In the genomic region with DNA sequence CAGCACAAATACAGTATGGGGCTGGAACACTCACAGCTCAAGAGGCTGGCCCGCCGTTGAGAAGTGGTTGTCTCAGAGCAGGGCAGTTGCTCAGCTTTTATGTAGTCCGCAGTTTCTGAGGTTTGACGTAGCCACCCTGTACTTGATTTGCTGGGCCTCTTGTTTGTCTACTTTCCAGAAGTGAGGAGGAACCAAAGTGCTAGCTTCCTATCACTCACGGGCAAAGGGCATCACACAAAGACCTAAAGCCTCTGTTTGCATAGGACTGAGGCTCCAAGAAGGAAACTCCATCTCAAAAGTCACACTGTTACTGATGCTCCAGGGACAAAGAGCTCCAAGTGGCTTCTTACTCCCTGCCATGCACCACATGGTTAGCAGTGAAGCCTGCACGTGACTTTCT, we compare ENCODE assay signal across 21 mouse cellular contexts. TPM values are rescaled to one million over a fixed set of nuclear protein-coding genes. Genes with fewer than 3 reads are reported as not detected.
DNase-seq lines count a peak whose midpoint lies in the region; ATAC-seq and TF ChIP-seq lines count a peak whose summit lies in the region.
"Had no signal": no experiment of that assay in that cellular context is flagged by ENCODE, and none has a peak within 500 bp of the region (broad histone marks: within the 10 kb centered on the region; RNA-seq: fewer than 3 reads in every experiment).

No protein-coding gene starts in this region.

- no peak for TF ChIP-seq CTCF in intestine, postnatal 0 days (IDR thresholded peaks at IDR 0.05; ENCODE audit: low read depth)
- TF ChIP-seq CTCF in gastrocnemius, adult 2 months (IDR thresholded peaks at IDR 0.05) = no peak

- no peaks in the 10 kb centered on the region for H3K27me3 ChIP-seq in midbrain, embryonic 11.5 days (ENCODE audit: control insufficient read depth, insufficient read depth, low read length)
- H3K27me3 ChIP-seq in midbrain, embryonic 10.5 days (ENCODE audit: low read depth, poor library complexity, severe bottlenecking) = peaks cover 20% of the 10 kb centered on the region
- H3K27me3 ChIP-seq in intestine, postnatal 0 days (replicated peaks; ENCODE audit: control insufficient read depth, insufficient read depth, low read length) = peaks cover 4% of the 10 kb centered on the region
- H3K27me3 ChIP-seq: Patski had no signal

- H3K27ac ChIP-seq in midbrain, embryonic 11.5 days (ENCODE audit: low read depth, low read length) = no peak overlapping the region
- H3K27ac ChIP-seq in midbrain, embryonic 10.5 days (replicated peaks) = no peak overlapping the region
- no peak overlapping the region for H3K27ac ChIP-seq in intestine, postnatal 0 days (ENCODE audit: low read depth, low read length)
- H3K27ac ChIP-seq in gastrocnemius, adult 2 months = no peak overlapping the region
- H3K27ac ChIP-seq: embryonic facial prominence, embryonic 10.5 days; embryonic facial prominence, embryonic 12.5 days; forebrain, embryonic 13.5 days; forebrain, embryonic 15.5 days had no signal

- H3K4me1 ChIP-seq in midbrain, embryonic 11.5 days (ENCODE audit: control insufficient read depth, insufficient read depth, low read length) = peaks cover 6% of the 10 kb centered on the region
- peaks cover 28% of the 10 kb centered on the region for H3K4me1 ChIP-seq in midbrain, embryonic 10.5 days
- 0 out of 2 replicates have a peak, but pooled peaks cover 3% of the 10 kb centered on the region for H3K4me1 ChIP-seq in intestine, postnatal 0 days (replicated peaks; ENCODE audit: control insufficient read depth, insufficient read depth, low read length)

- intact Hi-C loops in gastrocnemius, adult 2 months (cut with DNase I) = no loop called here

- H3K4me3 ChIP-seq in midbrain, embryonic 11.5 days (ENCODE audit: low read depth, low read length) = no peak overlapping the region
- no peak overlapping the region for H3K4me3 ChIP-seq in midbrain, embryonic 10.5 days
- no peak overlapping the region for H3K4me3 ChIP-seq in intestine, postnatal 0 days (ENCODE audit: low read depth, low read length)
- no peak overlapping the region for H3K4me3 ChIP-seq in gastrocnemius, adult 2 months
- H3K4me3 ChIP-seq: embryonic facial prominence, embryonic 10.5 days; embryonic facial prominence, embryonic 12.5 days; forebrain, embryonic 13.5 days; forebrain, embryonic 15.5 days had no signal

- WGBS in midbrain, embryonic 11.5 days = 88% methylated on average over 6 of the region's 6 CpGs
- 85% methylated on average over 6 of the region's 6 CpGs for WGBS in midbrain, embryonic 10.5 days
- WGBS in intestine, postnatal 0 days = 43% methylated on average over 6 of the region's 6 CpGs

- no peak for ATAC-seq in midbrain, embryonic 11.5 days (ENCODE audit: low FRiP score)
- ATAC-seq in intestine, postnatal 0 days = peak; percentile 51; the same call in 1 of the 2 replicates
- ATAC-seq in inflammation-experienced regulatory T-cells, adult 6 months = no peak
- ATAC-seq: activated CD4-positive, CD25-positive, alpha-beta regulatory T cell, adult 4 months; forebrain, embryonic 13.5 days; forebrain, embryonic 15.5 days; Patski had no signal

- H3K36me3 ChIP-seq in midbrain, embryonic 11.5 days (ENCODE audit: control insufficient read depth, insufficient read depth, low read length) = no peaks in the 10 kb centered on the region
- no peaks in the 10 kb centered on the region for H3K36me3 ChIP-seq in midbrain, embryonic 10.5 days
- H3K36me3 ChIP-seq in intestine, postnatal 0 days (ENCODE audit: control insufficient read depth, insufficient read depth) = no peaks in the 10 kb centered on the region
- H3K36me3 ChIP-seq: embryonic facial prominence, embryonic 10.5 days; embryonic facial prominence, embryonic 12.5 days; forebrain, embryonic 15.5 days; G1E had no signal

- DNase-seq in midbrain, embryonic 11.5 days (ENCODE audit: low spot score, missing footprints) = peak; percentile 78
- DNase-seq in midbrain, embryonic 10.5 days (ENCODE audit: low spot score) = no peak
- DNase-seq in yolk sac, embryonic 10.5 days (ENCODE audit: low spot score) = peak; percentile 73
- DNase-seq in gastrocnemius, adult 2 months = no peak
- DNase-seq: adrenal gland, adult 8-10 months; adrenal gland, postnatal 14 days; adrenal gland, postnatal 36 days; cerebellum, adult 11-12 months; cerebellum, adult 2 months; cerebellum, adult 9-10 months; cerebellum, postnatal 10 days; cerebellum, postnatal 25 days had no signal

- H3K9me3 ChIP-seq in midbrain, embryonic 11.5 days (ENCODE audit: control insufficient read depth, low read length) = no peaks in the 10 kb centered on the region
- H3K9me3 ChIP-seq in midbrain, embryonic 10.5 days (replicated peaks) = no peaks in the 10 kb centered on the region
- no peaks in the 10 kb centered on the region for H3K9me3 ChIP-seq in intestine, postnatal 0 days (ENCODE audit: control insufficient read depth)
- H3K9me3 ChIP-seq: embryonic facial prominence, embryonic 10.5 days; embryonic facial prominence, embryonic 12.5 days; forebrain, embryonic 13.5 days; forebrain, embryonic 15.5 days; G1E had no signal

- H3K4me2 ChIP-seq in midbrain, embryonic 11.5 days = no peak overlapping the region
- no peak overlapping the region for H3K4me2 ChIP-seq in intestine, postnatal 0 days (replicated peaks; ENCODE audit: low read depth)
- H3K4me2 ChIP-seq: embryonic facial prominence, embryonic 12.5 days; forebrain, embryonic 13.5 days; forebrain, embryonic 15.5 days had no signal

- no peak overlapping the region for H3K9ac ChIP-seq in midbrain, embryonic 11.5 days (ENCODE audit: low read length)
- no peak overlapping the region for H3K9ac ChIP-seq in intestine, postnatal 0 days (ENCODE audit: low read depth, low read length)
- H3K9ac ChIP-seq: embryonic facial prominence, embryonic 12.5 days; forebrain, embryonic 13.5 days; forebrain, embryonic 15.5 days had no signal

RNA-seq across cellular contexts. Expression of gene Col18a1, which starts 4.1 kb away (rescaled TPM):
- polyA plus RNA-seq in midbrain, embryonic 11.5 days (2014; fragmentation: Nextera tagmentation; extraction: Ambion mirVana) = 46.8 and 52.2 TPM in 2 replicates
- polyA plus RNA-seq in midbrain, embryonic 10.5 days (2016; fragmentation: Nextera tagmentation; extraction: Ambion mirVana) = 146 and 155 TPM in 2 replicates
- polyA plus RNA-seq in intestine, postnatal 0 days (2015; fragmentation: Nextera tagmentation; extraction: Ambion mirVana) = 34.9 and 35.2 TPM in 2 replicates
- polyA plus RNA-seq in inflammation-experienced regulatory T-cells, adult 6 months (2017; shearing (Covaris generic)) = under 1 TPM in 2 of 3 experiments, not detected in 1; 0.09 to 0.11 TPM
- 1 to 10 TPM; 3.8 to 6.0 TPM for total RNA-seq in gastrocnemius, adult 2 months (2021)

Comparison
In these comparisons a context has a peak if more than half of its experiments do, and no peak if none do; other contexts are left out.
1. DNase-seq: peak in midbrain, embryonic 11.5 days (single experiment) and yolk sac, embryonic 10.5 days (single experiment); none in midbrain, embryonic 10.5 days (single experiment) and gastrocnemius, adult 2 months (single experiment).
2. RNA of gene Col18a1, which starts 4.1 kb away (polyA plus RNA-seq): 146 to 155 TPM in midbrain, embryonic 10.5 days, 46.8 to 52.2 TPM in midbrain, embryonic 11.5 days and 34.9 to 35.2 TPM in intestine, postnatal 0 days; 0.09 to 0.11 TPM in inflammation-experienced regulatory T-cells, adult 6 months; every median in the first group is over 10 times any median in the second.